Mouse (Mus musculus) neural tube, embryonic 14.5 days (tissue): ENCODE data around the gene Dhh. TPM values are rescaled to one million over a fixed set of nuclear protein-coding genes. Genes with fewer than 3 reads are reported as not detected.

ENCODE experiments used
- ATAC-seq: fragments of 200-750 bp; cut with Nextera tagmentation; 2 replicates; pipeline ENCODE4 v1.8.0; 2017; ENCODE audit warnings: low read depth, mild to moderate bottlenecking, moderate TSS enrichment, moderate library complexity
- H3K27ac ChIP-seq: fragments of 300-500 bp; sonication (generic); 2 replicates; pipeline ENCODE4 v1.5.1; 2014; ENCODE audit warnings: low read depth, mild to moderate bottlenecking, control low read depth, low read length, moderate library complexity, mixed read lengths
- H3K27me3 ChIP-seq: fragments of 300-500 bp; sonication (generic); 2 replicates; pipeline ENCODE4 v1.6.1; 2014; ENCODE audit warnings: low read length; ENCODE audit not compliant: control insufficient read depth, insufficient read depth
- H3K36me3 ChIP-seq: fragments of 300-500 bp; sonication (generic); 2 replicates; pipeline ENCODE4 v1.6.1; 2014; ENCODE audit warnings: low read length, mixed read lengths; ENCODE audit not compliant: control insufficient read depth, insufficient read depth
- H3K4me1 ChIP-seq: fragments of 300-500 bp; sonication (generic); 2 replicates; pipeline ENCODE4 v1.6.1; 2014; ENCODE audit warnings: low read length; ENCODE audit not compliant: control insufficient read depth, insufficient read depth
- H3K4me2 ChIP-seq: fragments of 300-500 bp; sonication (generic); 2 replicates; pipeline ENCODE4 v1.6.1; 2014; ENCODE audit warnings: mild to moderate bottlenecking, low read depth, low read length, control low read depth
- H3K4me3 ChIP-seq: fragments of 300-500 bp; sonication (generic); 2 replicates; pipeline ENCODE4 v1.5.1; 2014; ENCODE audit warnings: low read depth, low read length, control low read depth, mixed read lengths
- H3K9ac ChIP-seq: fragments of 300-500 bp; sonication (generic); replicated peaks from 2 replicates; pipeline ENCODE4 v1.6.1; 2014; ENCODE audit warnings: low read depth, mild to moderate bottlenecking, control low read depth, low read length, mixed read lengths
- H3K9me3 ChIP-seq: fragments of 300-500 bp; sonication (generic); 2 replicates; pipeline ENCODE4 v1.6.1; 2016; ENCODE audit warnings: low read length; ENCODE audit not compliant: control insufficient read depth
- WGBS: fragments of 180-500 bp; shearing (Covaris S2); extraction: QIAGEN DNeasy Blood & Tissue Kit; methylation state at CpG from one replicate; pipeline ENCODE4 v1.1.7; 2014; 5-methylcytosine and 5-hydroxymethylcytosine counted together
- polyA plus RNA-seq: library from polyadenylated mRNA; unstranded; fragments of >200 nt; fragmentation: Nextera tagmentation; extraction: Ambion mirVana; gene quantifications from 2 replicates; pipeline ENCODE4 v1.2.1, GENCODE M21; 2014

Dhh gene
- polyA plus RNA-seq, 1 experiment from 2014 or later, result 0.32 TPM

GRCm38 (mm10) chr15:98870179-98871069 is 27.9 kb downstream of the Dhh start:
- H3K9ac ChIP-seq, result peak overlapping the region; percentile 80
- H3K36me3 ChIP-seq, result peaks cover 10% of the 10 kb centered on the region
- H3K9me3 ChIP-seq, result no peaks in the 10 kb centered on the region
- H3K4me2 ChIP-seq, result peak overlapping the region; percentile 100
- no peak for ATAC-seq
- WGBS, result 0% methylated on average over 15 of the region's 16 CpGs
- H3K27me3 ChIP-seq, result peaks cover 3% of the 10 kb centered on the region; the same call in 1 of the 2 replicates
- H3K4me1 ChIP-seq, result peaks cover 35% of the 10 kb centered on the region
- H3K4me3 ChIP-seq, result peak overlapping the region; percentile 99
- peak overlapping the region; percentile 92; the same call in 1 of the 2 replicates for H3K27ac ChIP-seq

GRCm38 (mm10) chr15:98869342-98870178 is 28.8 kb downstream of the Dhh start:
- Histone ChIP-seq H3K9ac (peak overlapping the region; percentile 80), H3K4me3 (peak overlapping the region; percentile 99), H3K9me3 (no peaks in the 10 kb centered on the region), H3K27ac (no peak overlapping the region), H3K36me3 (peaks cover 18% of the 10 kb centered on the region), H3K27me3 (peaks cover 3% of the 10 kb centered on the region; the same call in 1 of the 2 replicates), H3K4me1 (peaks cover 35% of the 10 kb centered on the region), H3K4me2 (peak overlapping the region; percentile 100)
- WGBS, result 15% methylated on average over 8 of the region's 8 CpGs
- ATAC-seq, result no peak

GRCm38 (mm10) chr15:98868346-98869063 is 29.8 kb downstream of the Dhh start:
- peaks cover 35% of the 10 kb centered on the region for H3K4me1 ChIP-seq
- H3K9me3 ChIP-seq, result no peaks in the 10 kb centered on the region
- peak overlapping the region; percentile 99 for H3K4me3 ChIP-seq
- H3K9ac ChIP-seq, result 0 out of 2 replicates have a peak overlapping the region, but pooled peaks have one; percentile 32
- H3K27me3 ChIP-seq, result peaks cover 3% of the 10 kb centered on the region; the same call in 1 of the 2 replicates
- ATAC-seq, result no peak
- no peak overlapping the region for H3K27ac ChIP-seq
- peaks cover 29% of the 10 kb centered on the region for H3K36me3 ChIP-seq
- WGBS, result 42% methylated on average over 11 of the region's 11 CpGs
- peak overlapping the region; percentile 100 for H3K4me2 ChIP-seq

GRCm38 (mm10) chr15:98867321-98867720 is 31.0 kb downstream of the Dhh start:
- 71% methylated on average over 6 of the region's 6 CpGs for WGBS

GRCm38 (mm10) chr15:98866501-98866900 is 31.8 kb downstream of the Dhh start:
- Histone ChIP-seq H3K27ac (no peak overlapping the region), H3K4me2 (no peak overlapping the region), H3K4me1 (peaks cover 32% of the 10 kb centered on the region), H3K27me3 (peaks cover under 1% of the 10 kb centered on the region; the same call in 1 of the 2 replicates), H3K9ac (no peak overlapping the region), H3K36me3 (peaks cover 45% of the 10 kb centered on the region), H3K9me3 (no peaks in the 10 kb centered on the region), H3K4me3 (no peak overlapping the region)
- 91% methylated on average over 5 of the region's 5 CpGs for WGBS
- ATAC-seq, result no peak

More at GRCm38 (mm10) chr15:98867321-98867720, 31.0 kb downstream of the Dhh start:
- H3K36me3 ChIP-seq, result peaks cover 37% of the 10 kb centered on the region
- H3K27ac ChIP-seq, result no peak overlapping the region
- peaks cover 32% of the 10 kb centered on the region for H3K4me1 ChIP-seq
- no peak overlapping the region for H3K9ac ChIP-seq
- H3K27me3 ChIP-seq, result peaks cover 3% of the 10 kb centered on the region; the same call in 1 of the 2 replicates
- H3K4me3 ChIP-seq, result no peak overlapping the region
- no peaks in the 10 kb centered on the region for H3K9me3 ChIP-seq
- peak overlapping the region; percentile 100; the same call in 1 of the 2 replicates for H3K4me2 ChIP-seq
- no peak for ATAC-seq

- Histone ChIP-seq H3K27me3 (no peaks in the 10 kb centered on the region), H3K9ac (no peak overlapping the region), H3K4me1 (peaks cover 32% of the 10 kb centered on the region), H3K4me2 (no peak overlapping the region), H3K27ac (no peak overlapping the region), H3K9me3 (no peaks in the 10 kb centered on the region), H3K4me3 (no peak overlapping the region), H3K36me3 (peaks cover 53% of the 10 kb centered on the region)
- no peak for ATAC-seq
- WGBS, result 94% methylated on average over 8 of the region's 8 CpGs
Measured at GRCm38 (mm10) chr15:98865771-98866170, 32.6 kb downstream of the Dhh start.

GRCm38 (mm10) chr15:98864951-98865350 is 33.4 kb downstream of the Dhh start:
- H3K4me1 ChIP-seq, result peaks cover 31% of the 10 kb centered on the region
- H3K4me3 ChIP-seq, result no peak overlapping the region
- no peak overlapping the region for H3K27ac ChIP-seq
- 95% methylated on average over 6 of the region's 6 CpGs for WGBS
- ATAC-seq, result no peak
- no peaks in the 10 kb centered on the region for H3K27me3 ChIP-seq
- H3K36me3 ChIP-seq, result peaks cover 60% of the 10 kb centered on the region
- H3K9me3 ChIP-seq, result no peaks in the 10 kb centered on the region
- H3K4me2 ChIP-seq, result no peak overlapping the region
- no peak overlapping the region for H3K9ac ChIP-seq

GRCm38 (mm10) chr15:98863451-98863958 is 34.8 kb downstream of the Dhh start:
- Histone ChIP-seq H3K4me3 (no peak overlapping the region), H3K36me3 (peaks cover 68% of the 10 kb centered on the region), H3K9ac (no peak overlapping the region), H3K4me1 (peaks cover 17% of the 10 kb centered on the region), H3K4me2 (no peak overlapping the region), H3K27me3 (no peaks in the 10 kb centered on the region), H3K9me3 (no peaks in the 10 kb centered on the region), H3K27ac (no peak overlapping the region)
- WGBS, result 93% methylated on average over 12 of the region's 12 CpGs
- no peak for ATAC-seq
